Mouse (Mus musculus): ENCODE data around the gene Plxna4. TPM values are rescaled to one million over a fixed set of nuclear protein-coding genes. Genes with fewer than 3 reads are reported as not detected.

Gene Plxna4
- polyA plus RNA-seq, 1 experiment: 1.7 TPM

GRCm38 (mm10) chr6:32546915-32547314, 41.1 kb downstream of the Plxna4 start:
- Histone ChIP-seq H3K4me1 (ENCODE audit: control insufficient read depth, insufficient read depth, low read length) (no peaks in the 10 kb centered on the region), H3K4me3 (ENCODE audit: insufficient read depth, low read length) (no peak overlapping the region), H3K27ac (ENCODE audit: insufficient read depth, low read length) (no peak overlapping the region)
- no peak for TF ChIP-seq CTCF (IDR thresholded peaks at IDR 0.05; ENCODE audit: borderline replicate concordance, insufficient read depth, low read length)
- no peak for TF ChIP-seq POLR2A (IDR thresholded peaks at IDR 0.05; ENCODE audit: low read depth, low read length)

GRCm38 (mm10) chr6:32544021-32544420, 44.0 kb downstream of the Plxna4 start:
- no peak overlapping the region for H3K4me3 ChIP-seq (ENCODE audit: insufficient read depth, low read length)
- TF ChIP-seq CTCF (IDR thresholded peaks at IDR 0.05; ENCODE audit: borderline replicate concordance, insufficient read depth, low read length) (no peak), POLR2A (IDR thresholded peaks at IDR 0.05; ENCODE audit: low read depth, low read length) (no peak)
- H3K27ac ChIP-seq (ENCODE audit: insufficient read depth, low read length): no peak overlapping the region
- H3K4me1 ChIP-seq (ENCODE audit: control insufficient read depth, insufficient read depth, low read length): no peaks in the 10 kb centered on the region

- H3K4me3 ChIP-seq (ENCODE audit: insufficient read depth, low read length): no peak overlapping the region
- H3K27ac ChIP-seq (ENCODE audit: insufficient read depth, low read length): no peak overlapping the region
- no peaks in the 10 kb centered on the region for H3K4me1 ChIP-seq (ENCODE audit: control insufficient read depth, insufficient read depth, low read length)
- no peak for TF ChIP-seq CTCF (IDR thresholded peaks at IDR 0.05; ENCODE audit: borderline replicate concordance, insufficient read depth, low read length)
- TF ChIP-seq POLR2A (IDR thresholded peaks at IDR 0.05; ENCODE audit: low read depth, low read length): no peak
These were observed 47.8 kb downstream of the Plxna4 start for GRCm38 (mm10) chr6:32540155-32540554.

- no peak overlapping the region for H3K27ac ChIP-seq (ENCODE audit: insufficient read depth, low read length)
- no peak for TF ChIP-seq CTCF (IDR thresholded peaks at IDR 0.05; ENCODE audit: borderline replicate concordance, insufficient read depth, low read length)
- no peak for TF ChIP-seq POLR2A (IDR thresholded peaks at IDR 0.05; ENCODE audit: low read depth, low read length)
- no peaks in the 10 kb centered on the region for H3K4me1 ChIP-seq (ENCODE audit: control insufficient read depth, insufficient read depth, low read length)
- no peak overlapping the region for H3K4me3 ChIP-seq (ENCODE audit: insufficient read depth, low read length)
These were observed 53.8 kb downstream of the Plxna4 start for GRCm38 (mm10) chr6:32533962-32534740.

GRCm38 (mm10) chr6:32528081-32528570, 59.9 kb downstream of the Plxna4 start:
- no peak overlapping the region for H3K27ac ChIP-seq (ENCODE audit: insufficient read depth, low read length)
- no peak for TF ChIP-seq POLR2A (IDR thresholded peaks at IDR 0.05; ENCODE audit: low read depth, low read length)
- TF ChIP-seq CTCF (IDR thresholded peaks at IDR 0.05; ENCODE audit: borderline replicate concordance, insufficient read depth, low read length): no peak
- H3K4me3 ChIP-seq (ENCODE audit: insufficient read depth, low read length): no peak overlapping the region
- H3K4me1 ChIP-seq (ENCODE audit: control insufficient read depth, insufficient read depth, low read length): no peaks in the 10 kb centered on the region

GRCm38 (mm10) chr6:32527518-32527917, 60.5 kb downstream of the Plxna4 start:
- H3K4me1 ChIP-seq (ENCODE audit: control insufficient read depth, insufficient read depth, low read length): no peaks in the 10 kb centered on the region

GRCm38 (mm10) chr6:32526762-32527161, 61.2 kb downstream of the Plxna4 start:
- H3K27ac ChIP-seq (ENCODE audit: insufficient read depth, low read length): no peak overlapping the region
- TF ChIP-seq POLR2A (IDR thresholded peaks at IDR 0.05; ENCODE audit: low read depth, low read length) (no peak), CTCF (IDR thresholded peaks at IDR 0.05; ENCODE audit: borderline replicate concordance, insufficient read depth, low read length) (no peak)
- H3K4me3 ChIP-seq (ENCODE audit: insufficient read depth, low read length): no peak overlapping the region
- no peaks in the 10 kb centered on the region for H3K4me1 ChIP-seq (ENCODE audit: control insufficient read depth, insufficient read depth, low read length)

More at GRCm38 (mm10) chr6:32527518-32527917, 60.5 kb downstream of the Plxna4 start:
- no peak overlapping the region for H3K4me3 ChIP-seq (ENCODE audit: insufficient read depth, low read length)
- no peak for TF ChIP-seq CTCF (IDR thresholded peaks at IDR 0.05; ENCODE audit: borderline replicate concordance, insufficient read depth, low read length)
- TF ChIP-seq POLR2A (IDR thresholded peaks at IDR 0.05; ENCODE audit: low read depth, low read length): no peak
- no peak overlapping the region for H3K27ac ChIP-seq (ENCODE audit: insufficient read depth, low read length)

GRCm38 (mm10) chr6:32520097-32520496, 67.9 kb downstream of the Plxna4 start:
- H3K4me3 ChIP-seq (ENCODE audit: insufficient read depth, low read length): no peak overlapping the region
- H3K27ac ChIP-seq (ENCODE audit: insufficient read depth, low read length): no peak overlapping the region
- no peaks in the 10 kb centered on the region for H3K4me1 ChIP-seq (ENCODE audit: control insufficient read depth, insufficient read depth, low read length)
- no peak for TF ChIP-seq CTCF (IDR thresholded peaks at IDR 0.05; ENCODE audit: borderline replicate concordance, insufficient read depth, low read length)
- no peak for TF ChIP-seq POLR2A (IDR thresholded peaks at IDR 0.05; ENCODE audit: low read depth, low read length)

GRCm38 (mm10) chr6:32518617-32519016, 69.4 kb downstream of the Plxna4 start:
- H3K4me1 ChIP-seq (ENCODE audit: control insufficient read depth, insufficient read depth, low read length): no peaks in the 10 kb centered on the region
- no peak overlapping the region for H3K27ac ChIP-seq (ENCODE audit: insufficient read depth, low read length)
- TF ChIP-seq CTCF (IDR thresholded peaks at IDR 0.05; ENCODE audit: borderline replicate concordance, insufficient read depth, low read length) (no peak), POLR2A (IDR thresholded peaks at IDR 0.05; ENCODE audit: low read depth, low read length) (no peak)
- H3K4me3 ChIP-seq (ENCODE audit: insufficient read depth, low read length): no peak overlapping the region

- Histone ChIP-seq H3K4me1 (ENCODE audit: control insufficient read depth, insufficient read depth, low read length) (no peaks in the 10 kb centered on the region), H3K27ac (ENCODE audit: insufficient read depth, low read length) (no peak overlapping the region), H3K4me3 (ENCODE audit: insufficient read depth, low read length) (no peak overlapping the region)
- TF ChIP-seq CTCF (IDR thresholded peaks at IDR 0.05; ENCODE audit: borderline replicate concordance, insufficient read depth, low read length): no peak
- TF ChIP-seq POLR2A (IDR thresholded peaks at IDR 0.05; ENCODE audit: low read depth, low read length): no peak
These were observed 73.9 kb downstream of the Plxna4 start for GRCm38 (mm10) chr6:32514096-32514495.
